Mouse (Mus musculus): Measurements from ENCODE around the gene Siva1.

Gene Siva1

GRCm38 (mm10) chr12:112677943-112678554 is 33.6 kb downstream of the Siva1 start:
- no peak for DNase-seq (ENCODE audit: extremely low read depth, low read depth)

GRCm38 (mm10) chr12:112678555-112679026 is 34.1 kb downstream of the Siva1 start, which contains the start of gene Zbtb42:
TSS of gene Zbtb42 (plus strand) at chr12:112678828.
- DNase-seq (ENCODE audit: extremely low read depth, low read depth) = no peak

- no peak for DNase-seq (ENCODE audit: extremely low read depth, low read depth)
These were observed 34.8 kb downstream of the Siva1 start for GRCm38 (mm10) chr12:112679027-112679996.

- DNase-seq (ENCODE audit: extremely low read depth, low read depth) = no peak
These were observed 38.9 kb downstream of the Siva1 start for GRCm38 (mm10) chr12:112683351-112683750.

- peak; percentile 96 for DNase-seq (ENCODE audit: extremely low read depth, low read depth)
These were observed 44.0 kb downstream of the Siva1 start for GRCm38 (mm10) chr12:112688458-112688857.

GRCm38 (mm10) chr12:112693185-112694126 is 49.0 kb downstream of the Siva1 start:
- peak; percentile 98 for DNase-seq (ENCODE audit: extremely low read depth, low read depth)

- DNase-seq (ENCODE audit: extremely low read depth, low read depth) = no peak
These were observed 49.6 kb downstream of the Siva1 start for GRCm38 (mm10) chr12:112694127-112694475.

- no peak for DNase-seq (ENCODE audit: extremely low read depth, low read depth)
These were observed 52.4 kb downstream of the Siva1 start for GRCm38 (mm10) chr12:112696806-112697425.

All from MEL-GATA-1-ER (cell line).